Mouse (Mus musculus): ENCODE measurements around the gene Zdhhc16. TPM values are rescaled to one million over a fixed set of nuclear protein-coding genes. Genes with fewer than 3 reads are reported as not detected.

Zdhhc16 gene
- total and polyA plus RNA-seq, 3 experiments: 25.6 to 36.7 (median 29.7) TPM

DNA sequence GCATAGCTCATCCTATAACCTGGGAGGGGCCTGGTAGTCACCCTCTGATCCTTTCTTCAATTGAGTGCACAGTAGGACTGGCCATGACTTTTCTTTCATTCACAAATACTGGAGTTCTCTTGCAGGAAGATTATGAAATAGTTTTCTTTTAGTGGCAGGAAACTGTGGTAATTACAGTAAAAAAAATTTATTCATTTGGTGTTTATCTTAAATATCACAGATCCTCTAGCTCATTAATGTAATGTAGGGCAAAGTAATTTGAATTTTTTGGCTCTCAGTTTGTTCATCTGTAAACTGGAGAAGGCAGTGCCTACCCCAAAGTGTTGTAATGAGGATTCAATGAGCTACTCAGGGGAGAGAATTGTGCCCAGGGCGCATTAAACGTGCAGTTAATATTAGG is 59.7 kb downstream of the Zdhhc16 start:
- ATAC-seq (ENCODE audit: extremely low read depth, insufficient number of reproducible peaks, low FRiP score, poor library complexity, severe bottlenecking): no peak
- no peaks in the 10 kb centered on the region for H3K9me3 ChIP-seq (replicated peaks)
- peaks cover 10% of the 10 kb centered on the region for H3K4me1 ChIP-seq (ENCODE audit: insufficient read depth, low read depth, low read length)
- no peak overlapping the region for H3K4me3 ChIP-seq (ENCODE audit: low read depth, low read length)
- no peaks in the 10 kb centered on the region for H3K36me3 ChIP-seq (replicated peaks)
- peaks cover 5% of the 10 kb centered on the region; the same call in 1 of the 2 replicates for H3K27me3 ChIP-seq (ENCODE audit: insufficient read depth, low read length)
- DNase-seq (ENCODE audit: low spot score): no peak
- TF ChIP-seq GATA1 (IDR thresholded peaks at IDR 0.05; ENCODE audit: borderline replicate concordance, low read length): no peak
- no peak for TF ChIP-seq GATA2 (IDR thresholded peaks at IDR 0.05; ENCODE audit: borderline replicate concordance, low read depth, low read length)
- TF ChIP-seq POLR2AphosphoS5 (IDR thresholded peaks at IDR 0.05; ENCODE audit: insufficient replicate concordance, low read depth, low read length): no peak
- no peak for TF ChIP-seq CTCF (IDR thresholded peaks at IDR 0.05; ENCODE audit: low read depth, low read length)
- TF ChIP-seq TAL1 (conservative IDR thresholded peaks at IDR 0.05; ENCODE audit: low read depth, low read length): no peak

GRCm38 (mm10) chr19:41993484-41993883 is 60.2 kb downstream of the Zdhhc16 start:
- no peak overlapping the region for H3K4me3 ChIP-seq (ENCODE audit: low read depth, low read length)
- H3K4me1 ChIP-seq (ENCODE audit: insufficient read depth, low read depth, low read length): peaks cover 10% of the 10 kb centered on the region
- DNase-seq (ENCODE audit: low spot score): no peak

More at GRCm38 (mm10) chr19:41993484-41993883, 60.2 kb downstream of the Zdhhc16 start:
- Histone ChIP-seq H3K9me3 (replicated peaks) (no peaks in the 10 kb centered on the region), H3K27me3 (ENCODE audit: insufficient read depth, low read length) (peaks cover 8% of the 10 kb centered on the region; the same call in 1 of the 2 replicates), H3K36me3 (replicated peaks) (no peaks in the 10 kb centered on the region)
- TF ChIP-seq TAL1 (conservative IDR thresholded peaks at IDR 0.05; ENCODE audit: low read depth, low read length) (no peak), GATA1 (IDR thresholded peaks at IDR 0.05; ENCODE audit: borderline replicate concordance, low read length) (no peak), CTCF (IDR thresholded peaks at IDR 0.05; ENCODE audit: low read depth, low read length) (no peak), POLR2AphosphoS5 (IDR thresholded peaks at IDR 0.05; ENCODE audit: insufficient replicate concordance, low read depth, low read length) (no peak), GATA2 (IDR thresholded peaks at IDR 0.05; ENCODE audit: borderline replicate concordance, low read depth, low read length) (no peak)
- ATAC-seq (ENCODE audit: extremely low read depth, insufficient number of reproducible peaks, low FRiP score, poor library complexity, severe bottlenecking): no peak

Other genes with a start within 250 kb of the Zdhhc16 start
- not detected in 2 replicates for gene Slit1, start 189.8 kb upstream of the Zdhhc16 start, total RNA-seq (2014; fragmentation: Nextera tagmentation)
- 0.11 TPM in 1 of 2 replicates, not detected in the other for gene Slit1, start 189.8 kb upstream of the Zdhhc16 start, total RNA-seq (2017)
- gene Slit1, start 189.8 kb upstream of the Zdhhc16 start, polyA plus RNA-seq (2012): 0.04 TPM in 1 of 2 replicates, not detected in the other
- 66.1 and 95.6 TPM in 2 replicates for gene Arhgap19, start 131.4 kb upstream of the Zdhhc16 start, total RNA-seq (2014; fragmentation: Nextera tagmentation)
- 41.0 and 46.9 TPM in 2 replicates for gene Arhgap19, start 131.4 kb upstream of the Zdhhc16 start, total RNA-seq (2017)
- 6.9 and 9.0 TPM in 2 replicates for gene Arhgap19, start 131.4 kb upstream of the Zdhhc16 start, polyA plus RNA-seq (2012)
- gene Frat1, start 103.5 kb upstream of the Zdhhc16 start, total RNA-seq (2014; fragmentation: Nextera tagmentation): 11.4 and 13.5 TPM in 2 replicates
- 17.9 and 19.8 TPM in 2 replicates for gene Frat1, start 103.5 kb upstream of the Zdhhc16 start, total RNA-seq (2017)
- 41.1 and 52.6 TPM in 2 replicates for gene Frat1, start 103.5 kb upstream of the Zdhhc16 start, polyA plus RNA-seq (2012)
- gene Frat2, start 85.3 kb upstream of the Zdhhc16 start, total RNA-seq (2014; fragmentation: Nextera tagmentation): 15.3 and 17.8 TPM in 2 replicates
- 23.4 and 30.4 TPM in 2 replicates for gene Frat2, start 85.3 kb upstream of the Zdhhc16 start, total RNA-seq (2017)
- 42.6 and 60.2 TPM in 2 replicates for gene Frat2, start 85.3 kb upstream of the Zdhhc16 start, polyA plus RNA-seq (2012)
- 14.9 and 16.9 TPM in 2 replicates for gene Rrp12, start 37.3 kb upstream of the Zdhhc16 start, total RNA-seq (2014; fragmentation: Nextera tagmentation)
- gene Rrp12, start 37.3 kb upstream of the Zdhhc16 start, total RNA-seq (2017): 13.5 and 16.5 TPM in 2 replicates
- gene Rrp12, start 37.3 kb upstream of the Zdhhc16 start, polyA plus RNA-seq (2012): 31.0 and 33.8 TPM in 2 replicates
- gene Pgam1, start 21.6 kb upstream of the Zdhhc16 start, total RNA-seq (2014; fragmentation: Nextera tagmentation): 910 and 922 TPM in 2 replicates
- 501 and 541 TPM in 2 replicates for gene Pgam1, start 21.6 kb upstream of the Zdhhc16 start, total RNA-seq (2017)
- gene Pgam1, start 21.6 kb upstream of the Zdhhc16 start, polyA plus RNA-seq (2012): 573 and 600 TPM in 2 replicates
- gene Exosc1, start 57 bp upstream of the Zdhhc16 start, total RNA-seq (2014; fragmentation: Nextera tagmentation): 81.0 and 95.9 TPM in 2 replicates
- gene Exosc1, start 57 bp upstream of the Zdhhc16 start, total RNA-seq (2017): 50.2 and 52.2 TPM in 2 replicates
- gene Exosc1, start 57 bp upstream of the Zdhhc16 start, polyA plus RNA-seq (2012): 20.3 and 29.3 TPM in 2 replicates
- 27.5 and 39.4 TPM in 2 replicates for gene Mms19, start 47.7 kb downstream of the Zdhhc16 start, total RNA-seq (2014; fragmentation: Nextera tagmentation)
- gene Mms19, start 47.7 kb downstream of the Zdhhc16 start, total RNA-seq (2017): 26.2 and 31.7 TPM in 2 replicates
- gene Mms19, start 47.7 kb downstream of the Zdhhc16 start, polyA plus RNA-seq (2012): 16.1 and 17.4 TPM in 2 replicates
- 2.6 and 19.9 TPM in 2 replicates for gene Ubtd1, start 48.3 kb downstream of the Zdhhc16 start, total RNA-seq (2014; fragmentation: Nextera tagmentation)
- gene Ubtd1, start 48.3 kb downstream of the Zdhhc16 start, total RNA-seq (2017): 4.8 and 7.7 TPM in 2 replicates
- 4.0 and 4.2 TPM in 2 replicates for gene Ubtd1, start 48.3 kb downstream of the Zdhhc16 start, polyA plus RNA-seq (2012)
- not detected in 2 replicates for gene Ankrd2, start 102.5 kb downstream of the Zdhhc16 start, total RNA-seq (2014; fragmentation: Nextera tagmentation)
- gene Ankrd2, start 102.5 kb downstream of the Zdhhc16 start, total RNA-seq (2017): 0.23 TPM in 1 of 2 replicates, not detected in the other
- gene Ankrd2, start 102.5 kb downstream of the Zdhhc16 start, polyA plus RNA-seq (2012): not detected in 2 replicates
- not detected in 2 replicates for gene Hoga1, start 112.1 kb downstream of the Zdhhc16 start, total RNA-seq (2014; fragmentation: Nextera tagmentation)
- gene Hoga1, start 112.1 kb downstream of the Zdhhc16 start, total RNA-seq (2017): not detected in 2 replicates
- not detected in 2 replicates for gene Hoga1, start 112.1 kb downstream of the Zdhhc16 start, polyA plus RNA-seq (2012)
- gene 4933411K16Rik, start 118.8 kb downstream of the Zdhhc16 start, total RNA-seq (2014; fragmentation: Nextera tagmentation): not detected in 2 replicates
- gene 4933411K16Rik, start 118.8 kb downstream of the Zdhhc16 start, total RNA-seq (2017): not detected in 2 replicates
- gene 4933411K16Rik, start 118.8 kb downstream of the Zdhhc16 start, polyA plus RNA-seq (2012): not detected in 2 replicates
- not detected in 2 replicates for gene Morn4, start 152.9 kb downstream of the Zdhhc16 start, total RNA-seq (2014; fragmentation: Nextera tagmentation)
- 0.27 and 0.29 TPM in 2 replicates for gene Morn4, start 152.9 kb downstream of the Zdhhc16 start, total RNA-seq (2017)
- 0.23 and 0.35 TPM in 2 replicates for gene Morn4, start 152.9 kb downstream of the Zdhhc16 start, polyA plus RNA-seq (2012)
- gene Pi4k2a, start 157.0 kb downstream of the Zdhhc16 start, total RNA-seq (2014; fragmentation: Nextera tagmentation): 8.5 and 10.7 TPM in 2 replicates
- 5.5 and 6.3 TPM in 2 replicates for gene Pi4k2a, start 157.0 kb downstream of the Zdhhc16 start, total RNA-seq (2017)
- 13.8 and 14.5 TPM in 2 replicates for gene Pi4k2a, start 157.0 kb downstream of the Zdhhc16 start, polyA plus RNA-seq (2012)
- 2.8 and 5.1 TPM in 2 replicates for gene Avpi1, start 195.6 kb downstream of the Zdhhc16 start, total RNA-seq (2014; fragmentation: Nextera tagmentation)
- gene Avpi1, start 195.6 kb downstream of the Zdhhc16 start, total RNA-seq (2017): 2.2 and 5.2 TPM in 2 replicates
- 12.6 and 15.2 TPM in 2 replicates for gene Avpi1, start 195.6 kb downstream of the Zdhhc16 start, polyA plus RNA-seq (2012)
- gene Marveld1, start 213.9 kb downstream of the Zdhhc16 start, total RNA-seq (2014; fragmentation: Nextera tagmentation): not detected in 2 replicates
- 0.11 TPM in 1 of 2 replicates, not detected in the other for gene Marveld1, start 213.9 kb downstream of the Zdhhc16 start, total RNA-seq (2017)
- not detected in 2 replicates for gene Marveld1, start 213.9 kb downstream of the Zdhhc16 start, polyA plus RNA-seq (2012)
- 17.2 and 17.6 TPM in 2 replicates for gene Zfyve27, start 230.5 kb downstream of the Zdhhc16 start, total RNA-seq (2014; fragmentation: Nextera tagmentation)
- 16.9 and 19.9 TPM in 2 replicates for gene Zfyve27, start 230.5 kb downstream of the Zdhhc16 start, total RNA-seq (2017)
- gene Zfyve27, start 230.5 kb downstream of the Zdhhc16 start, polyA plus RNA-seq (2012): 12.9 and 14.7 TPM in 2 replicates

Measured in G1E (cell line).